Mouse (Mus musculus) left cerebral cortex, adult 8-10 months (tissue): ENCODE measurements around the gene Chpf2. TPM values are rescaled to one million over a fixed set of nuclear protein-coding genes. Genes with fewer than 3 reads are reported as not detected.

Source experiments
- DNase-seq, 2 experiments: peaks; one replicate each; pipeline ENCODE4 v3.0.0; 2022; ENCODE audit warnings: low spot score in 2 of 2
- total RNA-seq, 4 experiments: library from RNA; stranded (reverse); gene quantifications; 2 replicates each; pipeline ENCODE4 v1.2.4; 2022

The Chpf2 gene
- total RNA-seq, 4 experiments from 2014 or later: 63.7 to 82.2 (median 70.9) TPM

DNA sequence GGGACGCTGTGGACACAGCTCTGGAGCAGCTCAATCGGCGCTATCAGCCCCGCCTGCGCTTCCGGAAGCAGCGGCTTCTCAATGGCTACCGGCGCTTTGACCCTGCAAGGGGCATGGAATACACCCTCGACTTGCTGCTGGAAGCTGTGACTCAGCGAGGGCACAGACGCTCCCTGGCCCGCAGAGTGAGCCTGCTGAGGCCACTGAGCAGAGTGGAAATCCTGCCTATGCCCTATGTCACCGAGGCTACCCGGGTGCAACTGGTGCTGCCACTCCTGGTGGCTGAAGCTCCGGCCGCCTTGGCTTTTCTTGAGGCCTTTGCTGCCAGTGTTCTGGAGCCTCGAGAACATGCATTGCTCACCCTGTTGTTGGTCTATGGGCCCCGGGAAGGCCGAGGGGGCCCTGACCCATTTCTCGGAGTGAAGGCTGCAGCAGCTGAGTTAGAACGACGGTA is 4.8 kb downstream of the Chpf2 start:
- no peak for DNase-seq

DNA sequence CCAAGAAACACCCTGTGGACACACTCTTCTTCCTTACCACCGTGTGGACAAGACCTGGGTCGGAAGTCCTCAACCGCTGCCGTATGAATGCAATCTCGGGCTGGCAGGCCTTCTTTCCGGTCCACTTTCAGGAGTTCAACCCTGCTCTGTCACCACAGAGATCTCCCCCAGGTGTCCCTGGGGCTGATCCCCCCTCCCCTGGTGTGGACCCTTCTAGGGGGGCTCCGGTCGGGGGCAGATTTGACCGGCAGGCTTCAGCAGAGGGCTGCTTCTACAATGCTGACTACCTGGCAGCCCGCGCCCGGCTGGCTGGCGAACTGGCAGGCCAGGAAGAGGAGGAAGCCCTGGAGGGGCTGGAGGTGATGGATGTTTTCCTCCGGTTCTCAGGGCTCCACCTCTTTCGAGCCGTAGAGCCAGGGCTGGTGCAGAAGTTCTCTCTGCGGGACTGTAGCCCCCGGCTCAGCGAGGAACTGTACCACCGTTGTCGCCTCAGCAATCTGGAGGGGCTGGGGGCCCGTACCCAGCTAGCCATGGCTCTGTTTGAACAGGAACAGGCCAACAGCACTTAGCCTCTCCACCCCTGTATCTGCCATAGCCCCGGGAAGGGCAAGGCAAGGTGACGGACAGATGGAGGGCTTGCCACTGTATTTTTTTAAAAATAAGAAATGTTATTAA is 5.4 kb downstream of the Chpf2 start:
- DNase-seq: no peak

DNA sequence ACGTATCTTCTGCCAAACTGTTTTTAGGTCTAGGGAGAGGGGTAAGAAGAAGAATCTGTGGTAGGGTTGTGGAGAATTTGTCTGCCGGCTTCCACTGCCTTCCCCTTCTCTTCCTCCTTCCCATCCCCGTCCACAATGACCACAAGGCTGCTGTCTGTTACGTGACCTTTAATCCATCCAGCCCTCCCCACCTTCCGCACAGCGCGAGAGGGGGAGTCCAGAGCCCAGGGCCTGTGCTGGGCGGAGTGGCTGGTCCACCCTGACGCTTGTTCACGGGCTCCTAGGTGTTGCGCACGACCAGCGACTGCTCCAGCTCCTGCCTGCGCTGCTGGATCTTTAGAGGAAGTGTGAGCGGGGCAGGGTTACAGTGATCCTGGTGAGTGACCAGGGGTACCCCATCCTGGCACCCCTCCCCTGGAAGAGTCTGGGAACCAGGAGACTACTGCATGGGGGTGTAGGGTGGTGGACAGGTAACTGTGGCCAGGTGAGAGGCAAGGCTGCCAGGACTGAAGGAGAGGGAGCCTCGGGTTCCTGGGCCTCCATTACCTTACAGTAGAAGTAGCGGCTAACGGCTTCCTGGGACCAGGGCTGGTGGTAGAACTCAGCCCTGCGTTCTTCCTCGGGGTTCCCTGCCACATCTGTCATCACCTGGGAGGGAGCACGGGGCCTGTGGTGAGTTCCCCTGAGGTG is 6.1 kb downstream of the Chpf2 start:
- no peak for DNase-seq

DNA sequence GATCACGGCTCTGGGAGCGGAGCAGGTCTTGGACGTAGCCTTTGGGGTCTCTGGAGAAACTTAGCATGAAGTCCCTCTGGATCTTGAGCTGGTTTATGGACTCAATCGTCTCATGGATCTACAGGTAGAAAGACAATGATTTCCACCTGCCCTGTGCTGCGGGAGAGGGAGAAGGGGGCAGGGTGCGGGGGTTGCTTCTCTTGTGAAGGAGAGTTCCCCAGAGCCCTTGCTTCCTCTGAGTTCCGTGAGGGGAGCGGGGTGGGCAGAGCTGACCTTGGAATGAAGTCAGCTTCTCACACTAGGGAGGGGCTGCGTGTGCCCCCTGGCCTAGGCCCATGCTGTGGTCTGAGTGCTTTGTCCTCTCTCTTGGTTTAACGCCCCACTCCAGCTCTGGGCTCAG is 6.7 kb downstream of the Chpf2 start:
- no peak for DNase-seq

DNA sequence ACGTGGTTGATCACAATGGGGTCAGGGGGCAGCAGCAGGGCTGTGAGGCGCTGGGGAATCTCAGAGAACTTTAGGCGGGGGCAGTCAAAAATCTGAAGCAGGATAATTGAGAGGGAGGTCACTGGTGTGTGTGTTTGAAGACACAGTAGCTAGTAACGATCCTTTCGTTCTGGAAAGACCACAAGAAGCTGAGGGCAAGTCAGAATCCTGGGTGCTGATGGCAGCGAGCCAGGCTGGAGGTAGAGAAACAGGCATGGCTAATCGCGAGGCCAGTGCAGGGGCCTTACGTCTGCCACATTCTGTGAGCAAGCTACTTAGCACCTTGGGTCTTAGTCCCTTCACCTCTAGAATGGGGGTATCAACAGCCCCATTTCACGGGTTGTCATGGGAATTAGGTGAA is 7.4 kb downstream of the Chpf2 start:
- no peak for DNase-seq

DNA sequence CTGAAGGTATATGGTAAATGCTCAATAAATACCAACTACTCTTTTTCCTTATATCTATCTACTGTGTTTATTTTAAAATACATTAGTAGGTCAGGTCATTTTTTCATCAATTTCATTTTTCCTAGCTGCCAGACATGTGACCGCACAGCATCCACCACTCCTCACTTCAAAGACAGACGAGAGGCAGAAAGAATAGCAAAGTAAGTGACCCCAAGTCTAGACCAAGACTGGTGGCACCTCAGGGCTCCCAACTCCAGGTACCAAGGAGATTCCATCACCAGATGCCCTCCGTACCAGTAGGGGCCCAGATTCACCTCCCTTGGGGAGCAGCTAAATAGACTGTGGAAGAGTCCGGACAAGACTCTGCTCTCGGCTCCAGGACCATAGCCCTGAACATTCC is 7.8 kb downstream of the Chpf2 start:
- DNase-seq: no peak

DNA sequence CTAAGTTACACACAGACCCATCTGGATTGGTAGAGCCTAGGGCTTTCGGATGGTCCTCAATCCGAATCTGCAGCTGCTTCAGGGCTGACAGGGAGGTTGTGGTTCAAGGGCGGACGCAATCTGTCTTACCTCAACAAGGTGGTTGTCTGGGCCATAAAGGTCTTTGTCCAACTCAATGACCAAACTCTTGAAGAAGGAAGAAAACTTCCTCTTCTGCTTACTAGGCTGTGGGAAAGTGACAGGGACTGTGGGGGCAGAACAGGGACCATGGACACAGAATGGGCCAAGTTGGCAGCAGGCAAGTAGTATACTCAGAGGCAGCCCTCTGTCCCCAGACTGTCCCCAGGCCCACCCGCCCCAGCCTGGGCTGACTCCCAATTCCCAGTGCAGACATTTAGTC is 8.7 kb downstream of the Chpf2 start:
- DNase-seq: no peak

DNA sequence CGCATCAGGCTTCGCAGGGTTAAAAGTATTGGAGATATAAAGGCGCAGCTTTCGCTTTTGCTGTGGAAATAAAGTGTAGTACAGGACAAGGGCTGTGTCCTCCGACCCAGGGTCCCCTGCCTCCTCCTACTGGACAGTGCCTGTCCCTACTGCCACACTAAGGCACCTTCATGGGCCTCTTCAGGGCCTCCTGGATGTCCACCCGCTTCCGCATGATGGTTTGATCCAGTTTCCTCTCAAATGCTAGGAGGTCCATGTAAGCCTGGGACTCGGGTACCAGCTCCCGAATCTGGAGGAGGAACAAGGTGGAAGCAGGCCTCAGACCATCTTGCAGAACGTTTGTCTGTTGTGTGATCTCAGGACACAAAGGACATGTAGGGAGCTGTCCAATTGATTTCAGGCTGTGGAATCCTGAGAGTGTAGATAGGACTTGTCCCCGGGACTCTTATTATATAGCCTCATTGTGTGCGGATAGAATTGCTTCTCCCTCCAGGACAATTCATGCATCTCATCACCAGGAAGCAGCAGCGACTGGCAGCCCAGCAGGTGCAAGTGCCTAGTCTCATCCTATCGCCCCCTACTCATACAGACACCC is 9.3 kb downstream of the Chpf2 start:
- DNase-seq: no peak

DNA sequence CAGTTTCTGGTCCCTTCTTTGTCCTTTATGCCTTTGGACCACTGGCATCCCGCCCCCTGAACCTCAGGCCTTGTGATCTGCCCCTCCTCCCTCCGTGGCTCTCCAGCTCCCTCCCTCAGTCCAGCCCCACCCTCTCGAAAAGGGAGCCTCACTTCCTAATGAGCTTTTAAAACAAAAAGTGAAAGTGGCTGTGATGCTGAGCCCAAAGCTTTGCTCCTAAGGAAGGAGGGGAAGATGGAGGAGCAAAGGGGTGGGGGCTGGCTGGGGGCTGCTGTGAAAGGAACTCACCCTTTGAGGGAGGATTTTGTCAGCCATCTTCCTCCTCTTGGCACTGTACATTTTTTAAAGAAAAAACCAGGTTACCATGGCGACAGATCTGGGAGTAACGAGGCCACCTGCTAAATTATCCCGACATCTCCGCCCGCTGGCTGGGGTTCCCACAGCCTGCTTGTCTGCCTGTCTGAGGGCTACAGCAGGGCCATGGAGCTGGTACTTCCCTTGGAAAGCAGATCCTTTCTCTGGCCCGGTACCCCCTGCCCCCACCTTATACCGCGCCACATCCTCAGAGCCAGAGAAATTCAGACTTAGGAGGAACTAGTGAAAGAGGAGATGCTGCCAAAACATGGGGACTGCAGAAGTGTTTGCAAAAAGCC is 10.1 kb downstream of the Chpf2 start:
- peak in 1 of 2 experiments; percentile 84 for DNase-seq

DNA sequence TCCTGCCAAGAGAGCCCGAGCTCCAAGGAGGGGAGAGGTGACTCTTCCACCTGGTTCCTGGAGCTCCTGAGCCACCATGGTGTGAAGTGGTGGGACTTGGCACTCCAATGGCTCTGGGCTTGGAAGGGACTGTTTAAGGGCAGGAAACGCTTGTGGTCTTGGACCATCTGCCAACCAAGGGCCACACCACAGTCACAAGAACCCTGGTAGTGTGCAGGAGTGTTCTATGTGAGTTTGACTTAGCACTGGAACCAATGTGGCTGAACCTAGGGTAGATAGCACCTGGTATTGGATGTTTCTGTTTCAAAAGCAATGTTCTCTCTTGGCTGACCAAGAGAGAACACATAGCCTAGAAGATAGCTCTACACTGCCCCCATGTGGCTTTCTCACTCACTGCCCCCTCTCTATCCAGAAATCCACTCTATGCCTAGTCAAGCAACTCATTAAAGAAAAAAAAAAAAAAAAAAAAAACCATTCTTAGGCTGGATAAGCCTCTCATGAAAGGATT is 10.7 kb downstream of the Chpf2 start:
- peak in 1 of 2 experiments; percentile 70 for DNase-seq

DNA sequence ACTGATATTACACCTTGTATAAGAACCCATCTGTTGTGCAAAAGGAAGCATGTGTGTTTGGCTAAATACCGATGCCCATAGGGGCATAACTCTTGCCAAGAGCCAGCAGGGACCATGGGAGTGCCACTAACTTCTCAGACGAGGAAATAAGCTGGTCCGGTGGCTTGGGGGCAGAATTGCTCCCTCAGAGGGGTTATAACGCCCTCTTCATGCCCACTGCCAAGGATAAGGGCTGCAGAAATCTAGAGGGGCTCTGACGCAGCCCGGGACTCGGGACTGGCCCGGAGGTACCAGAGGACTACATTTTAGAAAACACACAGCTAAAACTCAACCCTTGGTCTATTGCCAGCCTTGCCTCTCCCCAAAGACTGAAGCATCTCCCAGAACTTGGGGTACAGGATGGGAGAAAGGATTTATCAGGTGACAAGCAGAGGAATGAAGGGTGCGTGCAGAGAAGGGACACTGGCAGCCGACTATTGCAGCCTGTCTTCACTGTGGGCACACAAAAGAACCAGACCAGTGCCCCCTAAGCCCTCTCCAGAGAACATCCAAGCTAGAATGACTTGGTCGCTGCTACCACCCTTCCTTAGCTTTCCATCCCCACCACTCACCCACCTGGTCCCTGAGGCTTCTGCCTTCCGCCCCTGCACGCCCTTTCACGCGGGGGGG is 11.5 kb downstream of the Chpf2 start:
- DNase-seq: no peak

DNA sequence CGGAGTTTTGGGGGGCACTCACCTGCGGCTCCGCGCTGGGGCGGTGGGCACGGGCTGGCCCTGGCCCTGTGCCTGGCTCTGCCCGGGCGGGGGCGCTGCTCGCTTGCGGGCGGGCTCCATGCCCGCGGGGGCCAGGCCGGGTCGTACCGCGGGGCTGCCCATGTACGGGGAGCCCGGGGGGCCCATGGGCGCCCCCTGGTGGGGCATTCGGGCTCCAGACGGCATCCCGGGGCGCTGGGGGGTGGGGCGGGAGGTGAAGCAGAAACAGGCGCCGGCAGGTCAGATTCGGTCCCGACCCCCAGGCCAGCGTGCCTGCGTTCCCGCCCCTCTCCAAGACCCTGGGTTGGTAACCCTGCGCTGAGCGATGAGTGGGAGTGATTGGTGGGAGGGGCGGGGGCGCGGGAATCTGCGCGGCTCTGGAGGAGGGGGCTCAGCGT is 12.0 kb downstream of the Chpf2 start:
- DNase-seq: no peak

DNA sequence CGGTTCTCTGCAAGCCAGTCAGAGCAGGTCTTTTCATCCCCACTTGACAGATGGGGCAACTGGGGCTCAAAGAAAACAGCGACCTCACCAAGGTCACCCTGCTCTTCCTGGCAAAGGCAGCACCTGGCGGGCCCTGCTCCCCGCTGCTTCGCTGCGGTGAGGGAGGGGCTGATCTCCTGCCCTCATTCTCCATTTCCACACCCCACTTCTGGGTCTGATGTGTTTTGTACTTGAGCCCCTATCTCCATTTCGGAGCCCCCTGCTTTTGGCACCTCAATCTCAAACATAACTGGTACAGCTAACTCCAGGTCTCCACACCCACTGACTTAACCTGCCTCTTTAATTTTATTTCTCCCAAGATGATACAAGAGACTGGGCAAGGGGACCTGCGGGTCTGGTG is 12.6 kb downstream of the Chpf2 start:
- no peak for DNase-seq

DNA sequence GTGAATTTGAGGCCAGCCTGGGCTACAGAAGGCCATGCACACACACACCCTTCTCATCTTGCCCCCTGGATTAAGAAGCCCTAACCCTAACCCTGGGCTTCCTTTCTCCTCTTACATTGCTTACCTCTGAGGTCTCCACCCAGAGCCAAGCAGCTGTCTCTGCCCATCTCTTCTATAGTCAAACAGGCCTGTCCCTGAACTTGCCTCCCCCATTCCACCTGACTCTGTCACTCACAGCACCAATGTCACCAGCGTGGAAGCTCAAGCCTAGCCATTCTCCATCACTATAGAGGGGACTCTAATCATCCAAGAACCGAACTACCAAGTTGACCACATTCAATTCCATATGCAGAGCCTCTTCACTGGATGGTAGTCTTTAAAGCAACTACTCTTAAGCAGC is 13.7 kb downstream of the Chpf2 start:
- no peak for DNase-seq

DNA sequence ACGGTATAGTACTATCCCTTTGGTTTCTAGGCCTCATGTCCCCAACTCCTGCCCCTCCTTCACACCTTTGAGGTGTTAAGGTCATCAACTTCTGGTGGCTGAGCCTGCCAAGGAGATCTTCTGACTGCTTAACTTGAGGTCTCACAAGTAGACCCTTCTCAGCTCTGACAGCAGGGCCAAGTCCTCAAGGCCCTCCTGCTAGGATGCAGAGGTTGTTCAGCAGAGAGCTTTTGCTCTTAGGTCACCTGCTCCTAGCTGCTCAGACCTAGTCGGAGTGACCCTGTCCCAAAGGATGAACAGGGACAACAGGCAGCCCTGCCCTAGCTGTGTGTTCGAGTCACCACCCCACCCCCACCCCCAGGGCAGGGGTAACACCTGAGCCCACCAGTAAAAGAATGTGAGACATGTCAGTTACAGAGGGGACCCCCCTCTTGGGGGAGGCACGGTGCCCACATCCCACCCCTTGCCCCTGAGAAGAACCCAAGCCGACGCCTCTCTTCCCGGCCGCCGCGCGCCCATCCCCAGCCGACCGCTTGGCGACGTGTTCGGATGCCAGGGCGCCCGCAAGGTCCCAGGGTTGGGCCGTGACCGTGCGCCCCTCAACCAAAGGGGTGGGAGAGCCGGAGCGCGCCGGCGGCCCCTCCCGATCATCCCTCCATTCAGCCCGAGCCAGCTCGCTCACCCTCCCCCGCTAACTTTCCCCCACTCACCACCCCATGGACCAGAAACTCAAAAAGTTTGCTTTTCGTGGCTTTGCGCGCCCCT is 14.7 kb downstream of the Chpf2 start:
- DNase-seq: no peak

DNA sequence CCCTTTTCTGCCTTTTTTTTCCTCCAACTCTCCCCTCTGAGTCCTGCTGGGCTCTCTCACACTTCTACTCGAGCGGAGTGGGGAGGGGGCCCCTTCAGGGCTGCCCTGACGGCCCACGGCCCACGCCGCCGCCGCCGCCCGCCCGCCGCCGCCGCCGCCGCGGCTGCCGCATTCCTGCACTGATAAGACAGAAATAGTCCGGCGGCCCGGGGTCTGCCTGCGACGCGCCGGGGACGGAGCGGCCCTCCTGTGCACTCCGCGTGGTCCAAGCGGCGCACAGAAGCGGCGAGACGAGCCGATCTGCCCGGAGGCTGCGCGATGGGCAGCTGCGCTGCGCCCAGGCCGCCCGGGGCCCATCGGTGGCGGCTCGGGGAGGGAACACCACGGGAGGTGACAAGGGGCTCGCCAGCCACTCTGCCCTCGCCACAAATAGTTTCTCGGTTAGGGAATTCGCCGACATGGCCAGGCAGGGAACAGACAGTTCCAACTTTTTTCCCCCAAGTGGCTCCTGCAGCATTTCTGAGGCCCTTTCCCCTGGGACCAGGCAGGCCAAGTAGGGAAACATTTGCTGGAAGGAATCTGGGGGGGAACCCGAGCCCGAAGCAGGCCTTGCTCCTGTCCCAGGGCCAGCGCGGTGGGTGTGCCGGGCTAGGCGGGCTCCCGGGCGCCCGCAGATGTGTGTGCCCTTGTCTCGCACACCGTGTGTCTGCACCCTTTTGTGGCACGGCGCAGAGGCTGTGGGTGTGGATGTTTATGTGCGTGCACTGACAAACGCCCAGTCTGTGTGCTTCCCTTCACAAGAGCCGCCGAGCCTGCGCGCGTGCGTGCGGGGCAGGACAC is 15.6 kb downstream of the Chpf2 start:
- no peak for DNase-seq

DNA sequence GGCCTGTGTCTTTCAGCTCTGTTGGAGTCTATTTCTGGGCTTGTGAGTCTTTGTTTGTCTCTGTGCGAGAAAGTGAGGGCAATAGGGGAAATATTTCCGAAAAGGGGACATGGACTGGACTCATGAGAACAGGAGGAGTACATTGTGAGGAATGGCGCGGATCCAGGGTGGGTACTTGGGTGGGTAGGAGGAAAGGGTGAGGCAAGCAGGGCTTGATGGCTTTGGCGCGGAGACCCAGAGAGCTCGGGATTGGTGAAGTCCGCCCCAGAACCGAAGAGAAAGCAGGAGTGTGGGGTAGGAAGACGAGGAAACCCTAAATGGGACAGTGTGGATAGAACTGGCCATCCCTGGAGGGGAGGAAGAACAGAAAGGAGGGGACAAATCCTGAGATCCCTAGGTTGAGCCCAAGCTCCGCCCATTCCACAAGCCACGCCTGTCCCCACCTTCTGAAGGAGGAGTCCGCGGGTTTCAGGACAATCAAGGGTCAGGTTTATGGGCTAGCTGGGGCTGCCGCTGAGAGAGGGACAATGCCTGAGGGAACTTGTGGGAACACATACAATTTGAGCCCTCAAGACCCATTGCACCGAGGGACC is 16.3 kb downstream of the Chpf2 start:
- DNase-seq: peak in 1 of 2 experiments; percentile 51

DNA sequence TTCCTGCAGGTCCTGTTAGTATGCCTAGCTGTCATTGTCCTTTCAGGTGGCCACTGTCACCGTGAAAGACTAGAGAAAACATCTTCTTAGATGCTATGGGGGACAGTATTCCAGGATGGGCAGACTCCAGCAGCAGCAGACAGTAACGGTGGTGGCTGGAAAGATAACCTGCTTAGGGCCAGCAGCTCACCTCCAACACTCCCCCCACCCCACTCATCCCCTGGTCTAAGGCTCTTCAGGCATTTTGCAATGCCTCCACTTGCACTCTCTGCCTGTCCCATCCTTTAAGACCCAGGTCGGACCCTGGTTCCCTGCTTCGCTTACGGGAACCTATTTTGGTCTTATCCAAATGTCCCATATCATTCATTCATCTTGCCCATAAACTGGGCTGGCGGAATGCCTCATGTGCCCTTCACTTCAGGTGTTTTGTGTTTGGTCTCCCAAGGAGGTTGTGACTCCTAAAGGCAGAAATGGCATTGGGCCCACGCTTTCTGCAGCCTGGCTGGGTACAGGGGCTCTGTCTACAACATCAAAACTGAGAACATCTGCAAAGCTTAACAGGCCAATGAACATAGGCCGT is 17.0 kb downstream of the Chpf2 start:
- no peak for DNase-seq

DNA sequence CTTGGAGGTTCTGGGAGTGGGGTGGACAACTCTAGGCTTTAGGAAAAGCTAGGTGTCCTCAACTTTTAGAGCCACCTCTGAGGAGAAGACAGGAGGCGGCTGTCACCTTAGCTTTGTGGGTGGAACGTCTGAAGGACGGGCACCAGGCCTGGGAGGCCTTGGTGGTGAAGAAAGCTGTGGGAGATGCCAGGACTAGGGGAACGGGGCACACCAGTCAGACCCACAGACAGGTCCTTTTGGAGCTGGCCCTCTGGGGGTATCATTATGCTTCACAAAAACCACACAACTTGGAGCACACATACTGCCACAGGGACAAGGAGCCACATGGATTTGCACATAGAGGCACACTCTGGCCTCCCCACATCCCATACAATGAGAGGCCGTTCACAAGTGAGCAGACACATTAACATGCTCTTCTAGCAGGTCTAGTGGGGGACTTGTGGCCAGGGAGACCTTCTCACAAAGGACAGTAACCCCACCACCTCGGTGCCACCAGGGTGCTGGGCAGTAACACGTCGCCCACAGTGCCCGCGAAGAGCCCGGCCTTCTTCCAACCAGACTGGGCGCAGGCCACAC is 17.6 kb downstream of the Chpf2 start:
- DNase-seq: no peak
